14 mouse cellular contexts compared by ENCODE assay signal in genomic region chr9:44804678-44805077, GRCm38 (mm10). TPM values are rescaled to one million over a fixed set of nuclear protein-coding genes. Genes with fewer than 3 reads are reported as not detected.
"Had no signal": no experiment of that assay in that cellular context is flagged by ENCODE, and none has a peak within 500 bp of the region (broad histone marks: within the 10 kb centered on the region; RNA-seq: fewer than 3 reads in every experiment).

No protein-coding gene starts in this region.

- H3K4me3 ChIP-seq: limb, embryonic 15.5 days; liver, embryonic 13.5 days; midbrain, embryonic 13.5 days; neural tube, embryonic 15.5 days had no signal

- DNase-seq: layer of hippocampus, adult 9-11 months; layer of hippocampus, postnatal 36 days; left cerebral cortex, postnatal 4 days; liver, embryonic 13.5 days; lung, adult 18-20 months; lung, postnatal 36 days; thymus, postnatal 4 days had no signal

- H3K9ac ChIP-seq: limb, embryonic 15.5 days; liver, embryonic 13.5 days; midbrain, embryonic 13.5 days; neural tube, embryonic 15.5 days had no signal

- H3K4me2 ChIP-seq: limb, embryonic 15.5 days; liver, embryonic 13.5 days; midbrain, embryonic 13.5 days; neural tube, embryonic 15.5 days had no signal

- H3K27ac ChIP-seq: hindbrain, postnatal 0 days; limb, embryonic 15.5 days; liver, embryonic 13.5 days; midbrain, embryonic 13.5 days; neural tube, embryonic 15.5 days; stomach, postnatal 0 days had no signal

- H3K27me3 ChIP-seq: limb, embryonic 15.5 days; neural tube, embryonic 15.5 days had no signal

- H3K9me3 ChIP-seq: limb, embryonic 15.5 days; liver, embryonic 13.5 days; midbrain, embryonic 13.5 days; neural tube, embryonic 15.5 days had no signal

- ATAC-seq: hindbrain, postnatal 0 days; lung, postnatal 0 days; midbrain, embryonic 13.5 days had no signal

RNA-seq across cellular contexts. Expression of gene Ttc36, which starts 1.8 kb away (rescaled TPM):
- total RNA-seq: hindbrain, postnatal 0 days had no signal
- polyA plus RNA-seq: midbrain, embryonic 13.5 days; neural tube, embryonic 11.5 days had no signal
